Mouse (Mus musculus) left cerebral cortex, adult 8-10 months (tissue): ENCODE measurements around the gene Mrpl41. TPM values are rescaled to one million over a fixed set of nuclear protein-coding genes. Genes with fewer than 3 reads are reported as not detected.

Experiments
- DNase-seq, 2 experiments: peaks; one replicate each; pipeline ENCODE4 v3.0.0; 2022; ENCODE audit warnings: low spot score in 2 of 2
- microRNA-seq, 2 experiments: library from miRNA; unstranded; fragments of <30 nt; microRNA quantifications; one replicate each; pipeline ENCODE4 v1.2.0; 2022
- total RNA-seq, 4 experiments: library from RNA; stranded (reverse); gene quantifications; 2 replicates each; pipeline ENCODE4 v1.2.4; 2022

Mrpl41 gene
- total RNA-seq, 4 experiments from 2014 or later: 73.6 to 77.5 (median 75.6) TPM

GRCm38 (mm10) chr2:24935057-24935796 is 39.7 kb downstream of the Mrpl41 start, which contains the start of gene Arrdc1:
Gene Arrdc1, minus strand, starts transcription at chr2:24935252.
- peak; percentile 46 to 88 for DNase-seq

GRCm38 (mm10) chr2:24934441-24934963 is 40.4 kb downstream of the Mrpl41 start:
- no peak for DNase-seq

DNA sequence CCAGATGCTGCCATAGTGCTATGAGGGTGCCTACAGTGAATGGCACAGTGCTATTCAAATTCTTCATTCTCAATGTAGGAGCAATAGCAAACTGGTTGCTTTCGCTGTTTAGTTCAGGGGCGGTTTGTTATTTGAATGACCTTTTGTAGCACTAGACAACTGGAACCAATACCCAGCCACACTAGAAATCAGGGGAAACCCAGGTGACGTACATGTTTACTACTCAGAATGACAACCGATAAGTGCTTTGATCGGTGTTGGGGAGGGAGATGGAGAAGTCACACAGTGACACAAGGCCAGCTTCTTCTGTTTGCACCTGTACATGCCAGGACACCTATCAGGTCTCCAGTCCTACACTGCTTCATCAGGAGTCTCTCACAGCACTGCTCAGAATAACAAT is 45.3 kb downstream of the Mrpl41 start:
- DNase-seq: no peak

DNA sequence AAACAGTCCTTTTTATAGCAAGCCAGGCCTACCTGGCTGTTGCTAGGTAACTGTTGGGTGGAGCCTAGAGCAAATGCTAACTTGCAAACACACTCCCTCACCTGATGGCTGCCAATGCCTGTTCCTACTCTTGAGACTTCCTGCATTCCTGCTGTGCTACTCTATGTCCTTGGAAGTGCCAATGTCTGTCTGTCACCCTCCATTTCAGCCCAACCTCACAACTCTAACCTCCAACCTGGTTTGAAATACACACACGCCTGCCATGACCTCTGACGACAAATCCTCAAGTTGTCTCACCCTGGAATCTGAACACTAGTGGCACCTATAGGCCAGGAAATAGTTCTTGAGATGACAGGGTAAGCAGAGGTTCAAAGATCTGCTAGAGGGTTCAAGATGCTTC is 45.8 kb downstream of the Mrpl41 start:
- no peak for DNase-seq

GRCm38 (mm10) chr2:24927810-24928479 is 47.0 kb downstream of the Mrpl41 start:
- DNase-seq: no peak

GRCm38 (mm10) chr2:24926965-24927358 is 47.9 kb downstream of the Mrpl41 start:
- no peak for DNase-seq

DNA sequence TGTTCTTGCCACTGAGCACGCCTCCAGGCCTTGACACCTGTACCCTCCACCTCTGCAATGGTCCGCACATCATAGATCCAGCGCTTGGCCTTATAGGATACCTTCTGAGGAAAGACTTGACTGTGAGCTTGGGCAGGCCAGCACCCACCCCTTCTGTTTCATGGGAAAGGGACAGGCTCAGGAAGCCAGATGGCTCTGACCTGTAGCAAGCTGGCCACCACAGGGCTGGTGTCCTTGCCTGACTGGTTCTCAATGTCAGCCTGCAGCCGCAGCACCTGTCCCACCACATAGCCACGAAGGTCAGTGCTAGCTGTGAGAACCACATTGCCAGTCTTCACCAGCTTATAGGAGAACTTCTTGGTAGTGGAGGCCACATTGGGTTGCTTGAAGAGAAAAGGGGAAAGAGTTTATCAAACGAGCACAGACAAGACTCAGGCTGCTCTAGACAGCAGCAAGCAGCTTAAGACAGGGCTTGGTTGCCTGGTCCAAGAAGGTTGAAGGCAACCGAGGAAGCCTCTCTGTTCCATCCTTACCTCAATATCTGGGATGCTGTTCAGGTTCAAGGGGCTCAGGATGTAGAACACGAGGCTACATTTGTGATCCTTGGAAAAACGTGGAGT is 48.4 kb downstream of the Mrpl41 start:
- DNase-seq: no peak

GRCm38 (mm10) chr2:24925284-24925683 is 49.6 kb downstream of the Mrpl41 start:
- DNase-seq: no peak

Small RNA genes within 50 kb of the gene (microRNA-seq; reads per million reads assigned to microRNA genes)
- gene Gm22875: 0 reads per million in 2 experiments

Other genes starting within 250 kb of the Mrpl41 start
- 10 to 100 TPM; 72.0 to 83.7 (median 80.1) TPM for gene Cacna1b, start 211.9 kb downstream of the Mrpl41 start, total RNA-seq
- 10 to 100 TPM; 54.3 to 69.5 (median 55.2) TPM for gene Ehmt1, start 55.5 kb downstream of the Mrpl41 start, total RNA-seq
- gene Arrdc1, start 39.8 kb downstream of the Mrpl41 start, total RNA-seq: 10 to 100 TPM; 13.4 to 22.3 (median 19.6) TPM
- gene Zmynd19, start 25.3 kb downstream of the Mrpl41 start, total RNA-seq: 10 to 100 TPM; 32.1 to 39.3 (median 37.7) TPM
- 10 to 100 TPM; 33.2 to 38.0 (median 35.5) TPM for gene Dph7, start 12.7 kb downstream of the Mrpl41 start, total RNA-seq
- 10 to 100 TPM; 17.9 to 28.0 (median 26.6) TPM for gene Pnpla7, start 935 bp upstream of the Mrpl41 start, total RNA-seq
- gene Nsmf, start 79.3 kb upstream of the Mrpl41 start, total RNA-seq: 100 to 1,000 TPM; 404 to 462 (median 421) TPM
- gene Entpd8, start 105.2 kb upstream of the Mrpl41 start, total RNA-seq: not detected
- not detected for gene Noxa1, start 120.1 kb upstream of the Mrpl41 start, total RNA-seq
- 10 to 100 TPM; 20.5 to 27.9 (median 23.4) TPM for gene Nrarp, start 205.7 kb upstream of the Mrpl41 start, total RNA-seq
- gene Tor4a, start 221.8 kb upstream of the Mrpl41 start, total RNA-seq: 1 to 10 TPM; 2.2 to 3.4 (median 2.5) TPM
- 10 to 100 TPM; 58.4 to 64.2 (median 59.4) TPM for gene Nelfb, start 236.4 kb upstream of the Mrpl41 start, total RNA-seq
- gene Stpg3, start 239.5 kb upstream of the Mrpl41 start, total RNA-seq: under 1 TPM in 3 of 4 experiments, not detected in 1; 0.23 to 0.82 (median 0.30) TPM
- gene Fam166a, start 243.6 kb upstream of the Mrpl41 start, total RNA-seq: 1 to 10 TPM in 1 of 4 experiments, not detected in 3; 1.4 TPM
- gene Tubb4b, start 249.6 kb upstream of the Mrpl41 start, total RNA-seq: 100 to 1,000 TPM; 332 to 365 (median 345) TPM